Mouse (Mus musculus) heart, embryonic 12.5 days (tissue): Measurements from ENCODE around the gene Scgb2b17. TPM values are rescaled to one million over a fixed set of nuclear protein-coding genes. Genes with fewer than 3 reads are reported as not detected.
"Not testable (repeated sequence)": the region's sequence is repeated elsewhere in the genome, so short reads cannot be mapped to it uniquely, and the experiment has no call there.

Experiments used
- ATAC-seq: fragments of 200-750 bp; cut with Nextera tagmentation; 2 replicates; pipeline ENCODE4 v1.8.0; 2017; ENCODE audit warnings: moderate TSS enrichment, moderate library complexity; ENCODE audit not compliant: insufficient number of reproducible peaks, low FRiP score
- H3K27ac ChIP-seq: fragments of 300-500 bp; sonication (generic); 2 replicates; pipeline ENCODE4 v1.5.1; 2016; ENCODE audit warnings: mild to moderate bottlenecking, moderate library complexity; ENCODE audit not compliant: poor library complexity, severe bottlenecking
- H3K27me3 ChIP-seq: fragments of 300-500 bp; sonication (generic); replicated peaks from 2 replicates; pipeline ENCODE4 v1.6.1; 2016; ENCODE audit warnings: mild to moderate bottlenecking, moderate library complexity
- H3K36me3 ChIP-seq: fragments of 300-500 bp; sonication (generic); 2 replicates; pipeline ENCODE4 v1.6.1; 2016; ENCODE audit warnings: mild to moderate bottlenecking, moderate library complexity
- H3K4me1 ChIP-seq: fragments of 300-500 bp; sonication (generic); replicated peaks from 2 replicates; pipeline ENCODE4 v1.6.1; 2016; ENCODE audit warnings: mild to moderate bottlenecking
- H3K4me2 ChIP-seq: fragments of 300-500 bp; sonication (generic); 2 replicates; pipeline ENCODE4 v1.6.1; 2016; ENCODE audit warnings: mild to moderate bottlenecking, moderate library complexity
- H3K4me3 ChIP-seq: fragments of 300-500 bp; sonication (generic); 2 replicates; pipeline ENCODE4 v1.5.1; 2016; ENCODE audit warnings: mild to moderate bottlenecking
- H3K9ac ChIP-seq: fragments of 300-500 bp; sonication (generic); 2 replicates; pipeline ENCODE4 v1.6.1; 2016; ENCODE audit warnings: mild to moderate bottlenecking, moderate library complexity
- H3K9me3 ChIP-seq: fragments of 300-500 bp; sonication (generic); replicated peaks from 2 replicates; pipeline ENCODE4 v1.6.1; 2016; ENCODE audit warnings: mild to moderate bottlenecking, moderate library complexity
- polyA plus RNA-seq: library from polyadenylated mRNA; unstranded; fragments of >200 nt; fragmentation: Nextera tagmentation; extraction: Ambion mirVana; gene quantifications from 2 replicates; pipeline ENCODE4 v1.2.1, GENCODE M21; 2016

Scgb2b17 gene
- not detected in 2 replicates for polyA plus RNA-seq

- not testable (repeated sequence) for H3K36me3 ChIP-seq, H3K27ac ChIP-seq, H3K9ac ChIP-seq, H3K9me3 ChIP-seq, ATAC-seq, H3K4me1 ChIP-seq, H3K4me2 ChIP-seq, H3K4me3 ChIP-seq, H3K27me3 ChIP-seq
Observed at GRCm38 (mm10) chr7:33056461-33056860, at the start of gene Scgb2b17. Gene Scgb2b17 (minus strand): TSS chr7:33056561.

DNA sequence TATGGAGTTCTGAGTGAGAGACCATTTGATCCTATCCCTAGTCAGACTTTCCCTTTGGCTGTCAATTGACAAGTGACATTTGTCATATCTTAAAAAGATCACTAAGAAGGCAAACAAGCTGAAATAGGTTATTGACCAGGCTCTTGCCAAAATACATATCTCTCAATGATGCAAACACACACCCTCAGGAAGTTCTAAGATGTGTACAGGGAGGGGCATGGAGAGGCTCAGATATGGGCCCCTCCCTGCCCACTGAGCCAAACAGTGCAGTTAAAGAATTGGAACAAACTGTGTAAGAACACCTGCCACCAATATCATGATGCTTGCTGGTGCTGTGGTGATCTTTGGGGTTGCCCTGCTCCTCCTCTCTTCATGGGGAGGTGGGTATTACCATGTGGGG is 6.8 kb upstream of the Scgb2b17 start, which contains the start of gene Scgb1b17:
TSS of gene Scgb1b17 (plus strand) at position 301 of the 400 bp plus-strand sequence.
- H3K9me3 ChIP-seq, H3K27ac ChIP-seq, H3K4me2 ChIP-seq, H3K9ac ChIP-seq, ATAC-seq, H3K4me3 ChIP-seq, H3K36me3 ChIP-seq, H3K27me3 ChIP-seq, H3K4me1 ChIP-seq: not testable (repeated sequence)

Other genes with a start within 250 kb of the Scgb2b17 start
- gene Scgb2b15, start 226.9 kb downstream of the Scgb2b17 start, polyA plus RNA-seq, result not detected in 2 replicates
- gene Scgb1b15, start 220.0 kb downstream of the Scgb2b17 start, polyA plus RNA-seq, result not detected in 2 replicates
- gene Scgb1b17, start 6.9 kb upstream of the Scgb2b17 start, polyA plus RNA-seq, result not detected in 2 replicates
- not detected in 2 replicates for gene Scgb2b18, start 117.3 kb upstream of the Scgb2b17 start, polyA plus RNA-seq
- gene Scgb1b18, start 129.0 kb upstream of the Scgb2b17 start, polyA plus RNA-seq, result not detected in 2 replicates
- gene Scgb2b19, start 223.8 kb upstream of the Scgb2b17 start, polyA plus RNA-seq, result not detected in 2 replicates
- gene Scgb1b19, start 230.7 kb upstream of the Scgb2b17 start, polyA plus RNA-seq, result not detected in 2 replicates